Mouse (Mus musculus): Measurements from ENCODE around the gene Cybrd1.

DNA sequence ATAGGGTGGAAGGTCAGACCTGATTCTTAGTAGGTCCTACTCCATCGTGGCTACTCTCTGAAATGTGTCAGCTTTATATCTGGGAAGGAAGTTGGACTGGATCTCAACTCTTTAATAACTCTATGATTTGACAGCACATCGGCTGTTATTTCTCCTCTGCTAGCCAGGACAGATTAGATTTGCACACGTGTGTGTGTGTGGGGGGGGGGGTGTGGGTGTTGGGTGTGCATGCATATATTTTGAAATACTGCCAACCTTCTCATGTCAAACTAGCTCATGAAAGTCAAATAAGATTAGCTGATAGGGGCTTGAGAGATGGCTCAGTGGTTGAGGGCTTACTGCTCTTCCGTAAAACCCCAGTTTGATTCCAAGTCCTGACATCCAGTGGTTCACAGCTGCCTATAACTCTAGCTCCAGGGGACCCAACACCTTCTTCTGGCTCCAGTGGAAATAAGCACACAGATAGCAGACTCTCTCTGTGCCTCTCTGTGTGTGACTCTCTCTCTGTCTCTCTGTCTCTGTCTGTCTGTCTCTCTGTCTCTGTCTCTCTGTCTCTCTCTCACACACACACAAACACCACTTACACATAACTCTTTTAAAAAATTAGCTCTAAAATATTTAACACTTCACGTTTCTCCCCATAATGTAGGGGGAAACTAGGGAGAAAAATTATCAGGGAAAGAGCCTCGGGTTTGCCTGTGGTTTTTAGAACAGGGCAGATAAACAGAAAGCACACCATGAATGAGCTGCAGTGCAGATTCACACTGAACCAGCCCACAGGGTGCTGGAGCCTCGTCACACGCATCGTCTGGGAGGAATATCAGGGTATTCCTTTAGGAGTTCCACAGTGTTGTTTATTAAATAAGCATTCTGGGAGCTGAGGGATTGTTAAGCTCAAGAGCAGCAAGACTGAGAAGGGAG, 58.9 kb downstream of the Cybrd1 start:
- no peak for TF ChIP-seq POLR2A (IDR thresholded peaks at IDR 0.05; ENCODE audit: control insufficient read depth, extremely low read depth, insufficient read depth, low read length, poor library complexity)
- TF ChIP-seq CTCF (IDR thresholded peaks at IDR 0.05; ENCODE audit: borderline replicate concordance, control insufficient read depth, extremely low read depth, insufficient read depth, low read length, poor library complexity), result no peak
